Mouse (Mus musculus) neutrophil, adult 5-6 weeks (primary cell): ENCODE results near the gene Klhl23. TPM values are rescaled to one million over a fixed set of nuclear protein-coding genes. Genes with fewer than 3 reads are reported as not detected.

ENCODE experiments used
- ATAC-seq: fragments of 151-379, 151-347 bp; 2 replicates; pipeline ENCODE4 v1.8.0; 2017; ENCODE audit warnings: mild to moderate bottlenecking, moderate TSS enrichment; ENCODE audit not compliant: insufficient number of reproducible peaks, poor library complexity, low FRiP score, severe bottlenecking; ENCODE audit errors: extremely low read depth
- total RNA-seq: library from RNA; stranded (forward); fragments of 200-1000 nt; gene quantifications from 2 replicates; pipeline ENCODE4 v1.2.3, GENCODE M21; 2017

Gene Klhl23
- total RNA-seq, 1 experiment from 2014 or later: not detected

GRCm38 (mm10) chr2:69825898-69826297 is 4.2 kb downstream of the Klhl23 start:
- ATAC-seq: no peak

- ATAC-seq: no peak
These were observed 4.6 kb downstream of the Klhl23 start for GRCm38 (mm10) chr2:69826380-69826779.

GRCm38 (mm10) chr2:69828031-69828430 is 6.3 kb downstream of the Klhl23 start:
- no peak for ATAC-seq

- ATAC-seq: no peak
These were observed 7.9 kb downstream of the Klhl23 start for GRCm38 (mm10) chr2:69829680-69830079.

GRCm38 (mm10) chr2:69830116-69830515 is 8.4 kb downstream of the Klhl23 start:
- ATAC-seq: no peak

- ATAC-seq: no peak
These were observed 15.7 kb downstream of the Klhl23 start for GRCm38 (mm10) chr2:69837244-69837967.

GRCm38 (mm10) chr2:69837996-69838395 is 16.3 kb downstream of the Klhl23 start:
- no peak for ATAC-seq

GRCm38 (mm10) chr2:69838707-69839106 is 17.0 kb downstream of the Klhl23 start:
- no peak for ATAC-seq

GRCm38 (mm10) chr2:69840261-69840660 is 18.5 kb downstream of the Klhl23 start:
- no peak for ATAC-seq

- no peak for ATAC-seq
These were observed 27.5 kb downstream of the Klhl23 start for GRCm38 (mm10) chr2:69849215-69849614.

GRCm38 (mm10) chr2:69851427-69852058 is 29.8 kb downstream of the Klhl23 start:
- ATAC-seq: no peak

- no peak for ATAC-seq
These were observed 34.6 kb downstream of the Klhl23 start for GRCm38 (mm10) chr2:69856392-69856791.

GRCm38 (mm10) chr2:69857882-69858281 is 36.1 kb downstream of the Klhl23 start:
- ATAC-seq: no peak

GRCm38 (mm10) chr2:69860972-69861452 is 39.3 kb downstream of the Klhl23 start:
- no peak for ATAC-seq

GRCm38 (mm10) chr2:69861485-69862091 is 39.8 kb downstream of the Klhl23 start, which contains the start of gene Ssb:
Ssb (plus strand) TSS chr2:69861562.
- peak; percentile 95 for ATAC-seq

- ATAC-seq: no peak
These were observed 40.4 kb downstream of the Klhl23 start for GRCm38 (mm10) chr2:69862117-69862657.

- no peak for ATAC-seq
These were observed 62.2 kb downstream of the Klhl23 start for GRCm38 (mm10) chr2:69883990-69884391.

- ATAC-seq: no peak
These were observed 62.8 kb downstream of the Klhl23 start for GRCm38 (mm10) chr2:69884581-69884980.

GRCm38 (mm10) chr2:69885050-69885449 is 63.3 kb downstream of the Klhl23 start:
- ATAC-seq: no peak
